Mouse (Mus musculus) cerebellum, adult 2 months (tissue): ENCODE results near the gene Hint3.

ENCODE experiments used
- CTCF ChIP-seq: fragments of 200-500 bp; IDR thresholded peaks from 2 replicates; pipeline ENCODE4 v1.5.1; 2011; ENCODE audit warnings: low read depth, mild to moderate bottlenecking, control low read depth, low read length, moderate library complexity, borderline replicate concordance; ENCODE audit not compliant: insufficient read depth
- POLR2A ChIP-seq: fragments of 200-500 bp; IDR thresholded peaks from 2 replicates; pipeline ENCODE4 v1.6.1; 2011; ENCODE audit warnings: low read length, control low read depth, borderline replicate concordance; ENCODE audit not compliant: insufficient read depth

DNA sequence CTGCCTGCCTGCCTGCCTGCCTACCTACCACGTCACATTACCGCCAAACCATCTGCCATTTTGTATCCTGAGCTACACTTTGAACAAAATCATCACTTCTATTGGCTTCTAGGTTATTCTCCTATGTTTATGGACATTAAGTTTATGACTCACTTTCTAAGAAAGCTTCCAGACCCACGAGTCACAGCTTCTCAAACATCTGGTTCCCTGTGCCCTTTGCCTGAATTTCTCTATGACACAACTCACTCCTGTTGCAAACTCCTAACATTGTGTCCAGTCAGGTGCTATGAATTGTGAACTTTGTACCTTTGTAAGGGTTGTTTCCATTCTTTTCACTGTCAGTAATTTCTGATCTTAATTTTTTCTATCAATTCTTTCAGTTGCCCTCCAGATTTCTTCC is 8.8 kb upstream of the Hint3 start:
- TF ChIP-seq CTCF, result no peak
- no peak for TF ChIP-seq POLR2A
